Mouse (Mus musculus) urinary bladder, postnatal 14 days (tissue): ENCODE results near the gene Alpk1.

Experiments used
- DNase-seq: peaks from one replicate; pipeline ENCODE4 v3.0.0; 2021; ENCODE audit warnings: low spot score

Alpk1 gene

GRCm38 (mm10) chr3:127743614-127744365, 36.5 kb downstream of the Alpk1 start:
- no peak for DNase-seq

GRCm38 (mm10) chr3:127741473-127741872, 38.9 kb downstream of the Alpk1 start:
- no peak for DNase-seq

DNA sequence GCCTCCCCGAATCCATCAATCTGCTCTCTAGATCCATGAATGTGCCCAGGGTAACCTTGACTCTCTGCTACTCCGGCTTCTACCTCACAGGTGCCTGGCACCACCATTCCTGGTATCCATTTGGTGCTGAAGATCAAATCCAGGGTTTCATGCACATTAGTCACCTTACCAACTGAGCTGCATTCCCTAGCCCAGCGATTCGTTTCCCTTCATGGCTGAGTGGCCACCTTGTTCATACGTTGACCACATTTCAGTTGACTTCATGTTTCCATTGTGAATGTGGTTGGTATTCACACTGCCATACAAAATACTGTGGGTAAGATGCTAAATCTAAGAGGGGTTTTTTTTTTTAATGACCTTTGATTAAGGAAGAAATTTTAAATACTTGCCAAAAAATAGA, 42.5 kb downstream of the Alpk1 start:
- DNase-seq: no peak

- no peak for DNase-seq
These were observed 44.9 kb downstream of the Alpk1 start for GRCm38 (mm10) chr3:127735395-127735794.

DNA sequence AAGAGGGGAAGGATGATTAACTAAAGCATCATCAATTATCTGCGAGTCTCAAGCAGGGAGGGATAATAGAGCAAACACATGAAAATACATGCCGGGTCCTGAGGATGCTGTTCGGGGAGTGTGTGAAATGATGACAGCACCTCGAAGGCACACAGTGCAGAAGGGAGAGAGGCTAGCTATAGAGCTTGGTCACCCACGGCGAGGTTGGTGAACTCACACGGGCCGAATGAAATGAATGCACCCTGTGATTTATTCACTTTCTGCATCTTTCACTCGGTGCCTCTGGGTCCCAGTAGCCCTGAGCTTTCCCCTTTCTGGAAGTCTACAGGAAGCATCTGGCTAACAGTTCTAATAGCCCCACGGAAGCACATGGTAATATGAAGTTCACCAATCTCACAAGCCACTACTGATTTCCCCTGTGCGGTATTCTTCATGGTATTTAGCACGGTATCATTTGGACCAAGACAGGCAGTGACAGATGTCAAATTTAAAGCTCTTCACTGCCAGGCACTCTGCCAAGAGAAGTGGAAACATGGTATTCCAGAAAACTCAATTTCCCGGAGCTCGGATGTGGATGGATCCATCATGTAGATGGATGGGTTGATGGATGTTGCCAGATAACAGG, 50.7 kb downstream of the Alpk1 start:
- DNase-seq: no peak

DNA sequence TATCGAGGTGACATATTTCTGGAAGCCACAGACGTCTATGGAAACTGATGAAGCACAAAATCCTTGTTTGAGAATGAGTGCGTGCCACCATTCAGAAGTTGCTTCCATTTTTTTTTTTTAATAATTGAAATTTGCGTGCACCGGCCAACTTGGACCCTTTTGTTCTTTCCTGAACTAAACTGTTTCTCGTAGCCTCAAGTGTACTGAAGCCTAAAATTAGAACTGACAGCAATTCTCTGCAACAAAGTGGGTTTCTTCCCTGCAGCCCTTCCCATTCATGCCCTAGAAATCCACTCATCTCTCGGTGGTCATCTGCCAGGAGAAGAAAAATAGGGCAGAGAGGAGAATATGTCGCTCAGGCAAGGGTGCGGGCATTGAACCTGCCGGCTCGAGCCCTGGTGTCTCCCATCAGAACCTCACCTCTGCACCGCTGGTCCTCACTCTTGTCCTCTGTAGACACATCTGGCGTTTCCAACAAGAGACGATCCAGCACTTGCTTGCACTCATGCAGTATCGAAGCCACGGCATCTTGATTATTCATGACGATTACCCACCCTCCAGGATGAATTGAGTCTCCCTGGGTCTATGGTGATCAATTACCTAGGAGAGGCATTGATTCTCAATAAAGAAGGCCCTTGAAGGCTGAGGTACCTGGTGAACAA, 51.3 kb downstream of the Alpk1 start:
- DNase-seq: no peak

- DNase-seq: no peak
These were observed 52.3 kb downstream of the Alpk1 start for GRCm38 (mm10) chr3:127728046-127728445.

GRCm38 (mm10) chr3:127720948-127721347, 59.4 kb downstream of the Alpk1 start:
- DNase-seq: no peak

DNA sequence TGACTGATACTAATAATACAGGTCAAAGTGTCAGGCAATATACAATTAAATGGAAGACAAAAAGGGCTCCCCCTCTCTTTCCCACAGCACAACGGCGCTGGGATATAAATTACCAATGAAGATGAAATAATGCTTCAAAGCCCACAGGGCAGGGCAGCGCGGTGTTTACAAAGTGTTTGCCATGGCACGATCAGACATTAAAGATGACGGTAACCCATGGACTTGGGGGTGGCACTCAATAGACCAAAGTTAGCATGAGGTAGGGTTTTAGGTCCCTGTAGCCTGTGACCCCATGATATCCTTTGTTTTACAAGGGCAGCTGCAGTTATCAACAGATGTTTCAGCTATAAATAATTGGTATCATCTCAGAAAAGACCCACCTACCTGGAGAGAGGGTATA, 60.3 kb downstream of the Alpk1 start:
- no peak for DNase-seq

DNA sequence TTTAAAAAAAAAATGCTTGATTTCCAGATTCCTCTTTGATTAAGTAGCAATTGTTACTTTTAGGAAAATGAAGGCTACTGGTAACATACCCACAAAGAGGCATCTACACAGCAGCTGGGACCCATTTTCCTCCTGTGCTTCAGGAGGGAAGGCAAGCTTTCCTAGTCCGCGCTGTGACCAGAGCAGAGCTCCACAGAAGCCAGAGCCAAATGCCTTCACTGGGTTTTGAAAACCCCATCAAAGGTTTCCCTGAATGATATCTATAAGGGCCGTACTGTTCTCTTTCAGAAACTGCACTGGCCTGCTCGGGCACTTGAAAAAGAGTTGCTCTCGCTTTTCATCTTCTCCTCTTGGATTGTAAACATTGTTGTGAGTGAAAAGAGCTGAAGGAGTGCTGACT, 60.7 kb downstream of the Alpk1 start:
- no peak for DNase-seq

DNA sequence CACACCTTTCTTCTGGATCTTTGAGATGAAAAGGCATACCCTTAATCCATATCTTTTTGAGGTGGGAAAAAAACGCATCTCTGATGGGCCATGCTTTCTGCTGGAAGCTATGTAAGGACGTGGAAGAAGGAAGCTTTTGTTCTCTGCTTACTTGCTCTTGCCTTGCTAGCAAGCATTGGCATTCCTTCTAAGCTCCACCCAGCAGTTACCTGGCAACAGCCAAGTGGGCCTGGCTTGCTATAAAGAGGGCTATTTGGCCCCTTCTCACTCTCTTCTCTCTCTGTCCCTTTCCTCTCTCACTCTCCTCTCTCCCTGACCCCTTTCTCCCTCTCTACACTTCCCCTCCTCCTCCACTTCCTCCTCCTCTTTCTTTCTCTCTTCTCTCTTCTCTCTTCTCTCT, 63.6 kb downstream of the Alpk1 start:
- no peak for DNase-seq

DNA sequence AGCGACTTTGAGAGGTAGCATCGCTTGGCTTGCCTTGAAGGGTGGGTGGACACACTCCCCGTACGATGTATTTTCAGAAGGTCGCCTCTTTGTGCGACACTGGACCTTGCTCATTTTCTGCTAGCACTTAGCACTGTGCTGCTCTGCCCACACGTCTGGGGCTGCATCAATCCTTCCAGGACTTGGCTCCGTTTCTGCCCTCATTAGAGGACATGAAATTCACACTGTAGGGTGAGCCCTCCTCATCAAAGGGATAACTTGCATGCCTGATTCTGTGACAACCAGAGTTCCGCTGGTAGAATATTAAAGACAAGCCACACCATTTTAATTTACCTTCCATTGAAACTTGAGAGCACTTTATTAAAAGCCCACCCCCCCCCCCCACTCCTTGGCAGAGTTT, 67.2 kb downstream of the Alpk1 start:
- DNase-seq: no peak

- no peak for DNase-seq
These were observed 68.8 kb downstream of the Alpk1 start for GRCm38 (mm10) chr3:127711536-127711935.

DNA sequence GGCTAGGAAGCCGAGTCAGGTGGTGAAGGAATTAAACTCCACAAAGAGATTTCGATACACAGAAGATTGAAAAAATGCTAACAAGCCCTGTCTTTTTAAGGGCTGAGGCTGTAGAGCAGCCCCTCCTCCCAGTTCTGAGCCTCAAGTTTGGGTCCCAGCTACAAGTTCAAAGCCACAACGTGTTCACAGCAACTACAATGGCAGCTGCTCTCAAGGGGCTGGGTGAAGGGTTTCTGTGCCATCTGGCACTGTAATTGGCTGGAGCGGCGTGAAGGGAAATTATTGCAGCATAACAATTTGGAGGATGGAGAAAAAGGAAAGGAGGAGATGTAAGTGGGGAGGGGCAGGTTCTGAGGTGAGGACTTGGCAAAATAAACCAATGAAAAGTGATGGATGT, 73.2 kb downstream of the Alpk1 start:
- DNase-seq: no peak

DNA sequence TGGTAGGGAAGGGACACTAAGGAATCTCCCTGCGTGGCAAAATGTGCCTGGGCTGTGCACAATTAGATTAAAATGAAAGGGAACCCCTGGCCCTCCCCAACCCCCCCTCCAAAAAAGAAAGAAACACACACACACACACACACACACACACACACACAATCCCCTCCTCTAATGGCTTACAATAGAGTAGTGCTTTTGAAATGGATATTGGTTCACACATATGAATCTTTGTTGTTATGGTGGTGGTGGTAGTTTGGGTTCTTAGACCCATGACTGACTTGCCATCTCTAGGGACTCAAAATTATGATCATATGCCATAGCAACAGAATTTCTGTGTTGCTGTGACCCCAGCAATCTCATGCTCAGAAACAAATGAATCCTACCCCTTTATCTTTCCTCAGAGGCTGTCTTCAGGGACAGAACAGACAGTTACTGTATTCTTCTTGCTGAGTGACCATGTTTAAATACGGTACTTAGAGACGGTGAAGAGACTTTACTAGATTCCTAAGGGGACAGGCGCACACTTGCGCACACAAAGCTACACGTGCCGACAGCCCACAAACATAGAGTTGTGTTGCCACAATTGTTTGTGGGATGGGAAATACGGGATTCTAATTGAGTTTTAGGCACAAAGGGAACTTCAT, 73.8 kb downstream of the Alpk1 start:
- DNase-seq: no peak

- DNase-seq: no peak
These were observed 74.5 kb downstream of the Alpk1 start for GRCm38 (mm10) chr3:127705515-127706444.

- no peak for DNase-seq
These were observed 75.2 kb downstream of the Alpk1 start for GRCm38 (mm10) chr3:127705139-127705514.

DNA sequence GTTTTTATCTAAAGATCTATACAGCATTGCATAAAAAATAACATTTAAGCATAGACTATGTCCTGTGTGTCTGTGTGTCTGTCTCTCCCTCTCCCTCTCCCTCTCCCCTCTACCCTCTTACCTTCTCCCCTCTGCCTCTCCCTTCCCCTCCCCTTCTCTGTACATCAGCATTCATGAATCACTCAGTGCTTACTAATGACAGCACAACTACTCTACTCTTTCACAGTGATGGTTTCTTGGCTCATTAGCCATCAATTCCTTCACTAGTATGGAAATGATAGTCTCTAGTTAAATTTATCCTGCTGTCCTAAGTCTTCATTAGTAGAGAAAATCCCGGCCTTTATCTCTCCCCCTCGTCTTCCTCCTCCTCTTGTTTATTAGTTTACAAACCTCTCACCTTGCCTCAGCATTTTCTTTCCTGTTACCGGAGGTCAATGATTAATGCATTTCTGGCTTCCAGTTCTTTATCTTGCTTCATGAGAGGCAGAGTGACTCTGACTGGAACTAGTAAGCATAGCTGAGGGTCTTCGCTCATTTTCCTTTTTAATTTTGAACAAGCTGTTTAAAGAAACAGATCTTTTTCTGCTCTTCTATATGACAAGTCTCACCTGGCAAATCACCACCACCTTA, 79.0 kb downstream of the Alpk1 start:
- DNase-seq: no peak

GRCm38 (mm10) chr3:127698636-127699035, 81.7 kb downstream of the Alpk1 start:
- no peak for DNase-seq

DNA sequence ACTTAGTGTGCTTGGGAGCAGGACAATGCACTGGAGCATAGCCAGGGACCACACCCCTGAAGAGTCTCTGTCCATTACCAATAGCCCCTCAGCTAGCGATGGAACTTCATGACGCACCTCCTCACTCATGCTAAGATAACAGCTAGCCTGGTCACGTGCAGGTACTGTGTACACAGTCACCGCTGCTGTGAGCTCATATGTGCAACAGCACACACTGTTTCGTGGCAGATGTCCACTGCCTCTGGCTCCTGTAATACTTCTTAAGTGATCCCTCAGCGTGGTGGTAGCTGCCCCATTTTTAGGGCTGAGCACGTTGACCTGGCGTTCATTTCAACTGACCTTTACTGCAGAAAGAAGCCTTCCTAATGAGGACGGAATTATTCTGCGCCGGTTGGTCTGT, 83.8 kb downstream of the Alpk1 start:
- no peak for DNase-seq
